Mouse (Mus musculus) adrenal gland, adult (tissue): ENCODE measurements around the gene Fgd5.
A peak's percentile ranks its signal among the peaks of the same experiment; 100 is the strongest.
"Not testable (repeated sequence)": the region's sequence is repeated elsewhere in the genome, so short reads cannot be mapped to it uniquely, and the experiment has no call there.

Source experiments
- DNase-seq, 2 experiments: peaks; one replicate each; pipeline ENCODE4 v3.0.0; 2022 to 2023; ENCODE audit warnings: low spot score in 1 of 2; ENCODE audit not compliant: inconsistent age in 2 of 2

Fgd5 gene

DNA sequence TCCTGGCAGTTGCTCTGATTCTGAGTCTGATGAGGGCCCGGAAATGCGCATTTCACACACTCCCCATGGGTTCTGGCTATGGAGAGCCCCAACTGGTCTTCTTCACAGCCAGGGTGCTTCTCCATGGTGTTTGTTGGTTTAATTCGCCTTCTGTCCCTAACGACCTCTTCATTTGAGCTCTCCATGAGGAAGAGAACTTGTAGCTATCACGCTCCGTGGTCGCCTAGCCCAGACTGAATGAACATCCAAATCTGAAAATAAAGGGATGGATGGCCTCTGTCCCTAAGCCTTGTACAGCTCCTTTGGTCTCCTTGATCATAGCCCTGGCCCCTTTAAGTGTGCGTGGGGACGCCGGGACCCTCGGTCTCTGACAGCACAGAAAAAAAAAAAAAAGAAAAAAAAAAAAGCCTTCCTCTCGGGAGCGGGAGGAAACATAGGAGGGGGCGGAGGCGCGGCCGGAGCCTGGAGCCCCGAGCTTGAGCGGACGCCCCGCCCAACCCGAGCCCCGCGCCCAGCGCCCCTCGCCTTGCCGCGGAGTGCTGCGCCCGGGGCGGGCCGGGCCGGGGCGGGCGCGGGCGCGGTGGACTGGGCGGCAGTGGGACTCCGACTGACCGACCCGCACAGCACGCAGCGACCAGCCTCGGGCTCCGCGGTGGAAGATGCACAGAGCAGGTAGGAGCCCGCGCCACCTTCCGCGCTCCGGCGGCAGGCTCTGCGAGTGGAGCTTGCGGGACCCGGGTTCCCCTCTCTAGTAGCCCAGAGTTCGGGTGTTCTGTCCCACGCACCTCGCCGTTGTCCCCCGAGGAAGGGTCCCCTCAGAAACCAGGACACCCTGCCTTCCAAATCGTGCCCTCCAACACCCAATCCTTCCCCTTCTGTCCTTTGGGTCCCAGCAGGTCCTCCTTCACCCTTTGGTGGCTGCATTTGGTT is at the start of gene Fgd5:
Gene Fgd5, plus strand, starts transcription at position 508 of the 930 bp plus-strand sequence.
- peak; percentile 31 to 53 for DNase-seq

DNA sequence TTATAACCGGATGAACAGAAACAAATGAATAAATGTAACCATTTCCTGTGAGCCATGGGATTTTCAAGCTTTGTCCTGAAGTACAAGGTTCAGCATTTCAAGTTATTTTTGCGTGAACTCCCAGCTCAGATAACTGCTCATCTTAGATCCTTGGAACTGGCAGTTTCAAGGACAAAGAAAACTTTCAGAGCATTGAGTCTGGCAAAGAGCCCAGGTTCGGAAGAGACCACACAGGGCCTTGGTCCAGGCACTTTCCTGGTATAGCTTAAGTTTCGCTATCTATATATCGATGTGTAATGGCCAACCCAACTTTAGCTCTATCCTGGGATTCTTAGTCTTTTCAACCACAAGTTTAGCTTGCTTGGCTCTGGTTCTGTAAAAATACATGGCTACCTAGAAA is 47.4 kb upstream of the Fgd5 start:
- DNase-seq: peak; percentile 60 to 86

DNA sequence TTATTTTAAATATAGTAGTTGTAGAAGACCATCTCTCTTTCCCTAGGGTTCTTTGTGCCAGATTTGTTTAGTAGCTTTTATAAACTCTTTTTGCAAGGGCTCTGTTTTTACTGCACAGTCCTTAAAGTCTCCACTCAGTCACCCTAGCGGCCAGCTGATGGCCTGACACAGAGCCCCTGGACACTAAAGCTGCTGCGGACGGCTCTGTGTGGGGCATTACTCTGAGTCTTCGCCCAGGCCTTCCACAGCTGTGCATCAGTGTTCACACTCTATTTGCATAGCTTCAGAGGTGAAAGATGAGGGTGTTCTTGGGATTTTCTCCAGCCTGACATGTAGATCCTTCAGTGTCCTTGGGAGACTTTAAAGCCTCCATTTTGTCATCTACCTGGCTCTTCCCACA is 40.2 kb upstream of the Fgd5 start:
- no peak for DNase-seq

DNA sequence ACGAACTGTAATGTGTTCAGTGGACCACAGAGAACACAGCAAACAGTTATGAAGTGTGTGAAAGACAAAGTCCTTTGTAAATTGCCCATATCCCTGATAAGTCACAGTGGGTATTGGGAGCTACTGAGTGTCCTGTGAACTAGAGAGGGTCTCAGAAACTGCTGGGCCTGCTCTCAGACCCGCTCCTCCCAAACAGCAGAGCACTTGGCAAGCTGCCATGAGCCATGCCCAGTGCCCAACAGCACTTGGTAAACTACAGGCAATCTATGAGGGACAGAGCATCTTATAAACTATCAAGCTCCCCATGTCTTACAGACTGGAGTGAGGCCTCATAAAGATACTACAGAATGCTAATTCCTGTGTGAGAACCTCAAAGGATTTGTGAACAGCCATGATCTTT is 30.3 kb upstream of the Fgd5 start:
- DNase-seq: no peak

DNA sequence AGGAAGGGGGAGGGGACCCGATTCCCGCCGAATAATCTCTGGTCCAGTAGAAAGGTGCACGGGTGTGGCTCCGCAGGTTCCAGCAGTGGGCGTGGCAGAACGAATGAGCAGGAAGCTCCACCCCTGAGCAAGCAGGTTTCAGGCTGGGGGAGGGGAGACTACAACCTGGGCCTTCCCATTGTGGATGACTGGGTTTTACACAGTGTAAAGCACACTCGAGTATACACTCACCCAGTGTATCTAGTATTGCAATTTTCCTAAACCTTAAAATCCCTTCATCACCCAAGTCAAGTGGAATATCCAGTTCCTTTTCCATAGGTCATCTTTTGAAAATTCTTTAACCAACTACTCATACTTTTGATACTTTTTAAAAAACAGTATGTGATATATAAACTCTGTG is 20.7 kb upstream of the Fgd5 start:
- DNase-seq: not testable (repeated sequence)

DNA sequence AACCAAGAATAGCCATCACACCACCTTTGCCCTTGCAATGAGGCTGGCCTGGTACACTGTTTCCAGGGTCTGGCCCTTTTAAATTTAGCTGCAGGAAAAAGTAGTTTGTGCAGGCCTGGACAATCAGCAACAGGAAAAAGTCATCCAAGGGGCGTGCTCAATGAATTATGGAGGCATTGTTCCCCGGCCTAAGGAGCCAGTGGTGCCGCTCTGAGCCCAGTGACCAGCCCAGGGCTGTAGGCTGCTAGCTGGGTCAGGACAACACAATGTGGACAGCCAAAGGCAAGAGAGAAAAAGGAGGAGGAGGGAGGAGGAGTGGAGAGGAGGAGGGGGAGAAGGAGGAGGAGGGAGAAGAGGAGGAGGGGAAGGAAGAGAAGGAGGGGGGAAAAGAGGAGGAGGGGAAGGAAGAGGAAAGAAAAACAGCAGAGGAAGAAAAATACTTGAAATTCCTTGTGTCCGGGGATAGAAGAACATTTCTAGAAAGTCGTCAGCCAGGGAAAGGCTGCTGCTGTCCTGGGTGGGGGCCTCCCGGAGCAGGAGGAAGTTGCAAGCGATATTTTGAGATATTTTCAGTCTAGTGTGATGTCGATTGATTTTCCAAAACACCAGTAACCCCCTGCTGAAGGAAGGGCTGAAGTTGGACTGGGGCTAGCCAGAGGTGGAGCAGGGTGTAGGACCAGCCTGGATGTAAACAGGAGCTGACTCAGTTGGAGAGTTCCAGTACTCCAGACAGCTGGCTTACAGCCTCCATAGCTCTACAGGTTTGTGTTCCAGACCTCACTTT is 18.5 kb upstream of the Fgd5 start:
- peak; percentile 51 to 69 for DNase-seq

DNA sequence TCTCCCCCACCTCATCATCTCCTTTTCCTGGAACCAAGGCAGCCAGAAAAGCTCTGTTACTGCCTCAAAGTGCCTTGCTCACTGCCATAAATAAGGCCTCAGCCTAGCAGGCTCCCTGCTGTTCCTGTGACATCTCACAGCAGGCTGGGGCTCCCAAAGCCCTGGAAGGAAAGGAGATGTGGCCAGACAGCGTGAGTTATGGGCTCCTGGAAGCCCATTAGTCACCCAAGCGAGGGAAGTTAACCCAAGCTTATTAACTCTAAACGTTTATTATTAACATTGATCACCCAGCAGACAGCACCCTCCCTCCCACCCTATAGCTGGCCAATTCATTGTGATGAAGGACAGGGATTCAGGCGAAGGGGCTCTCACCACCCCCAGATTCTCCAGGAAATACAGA is 15.2 kb upstream of the Fgd5 start:
- DNase-seq: no peak

DNA sequence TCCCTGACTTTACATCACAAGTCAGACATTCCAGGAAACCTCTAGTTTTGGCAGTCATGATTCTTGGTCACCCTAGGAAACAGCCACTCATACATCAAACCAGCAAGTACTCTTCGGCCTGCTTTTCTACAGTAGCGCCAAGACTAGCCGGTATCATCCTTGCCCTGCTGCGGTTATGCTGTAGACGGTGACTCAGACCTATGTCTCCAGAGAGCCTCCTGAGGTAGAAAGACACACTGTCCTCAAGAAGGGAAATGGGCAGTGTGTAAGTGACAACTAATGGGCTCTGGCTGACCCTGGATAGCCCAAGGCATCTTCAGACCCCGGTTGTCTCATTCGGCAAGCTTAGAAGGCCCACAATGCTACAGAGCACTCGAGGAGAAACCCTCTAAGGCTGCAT is 13.6 kb upstream of the Fgd5 start:
- no peak for DNase-seq

DNA sequence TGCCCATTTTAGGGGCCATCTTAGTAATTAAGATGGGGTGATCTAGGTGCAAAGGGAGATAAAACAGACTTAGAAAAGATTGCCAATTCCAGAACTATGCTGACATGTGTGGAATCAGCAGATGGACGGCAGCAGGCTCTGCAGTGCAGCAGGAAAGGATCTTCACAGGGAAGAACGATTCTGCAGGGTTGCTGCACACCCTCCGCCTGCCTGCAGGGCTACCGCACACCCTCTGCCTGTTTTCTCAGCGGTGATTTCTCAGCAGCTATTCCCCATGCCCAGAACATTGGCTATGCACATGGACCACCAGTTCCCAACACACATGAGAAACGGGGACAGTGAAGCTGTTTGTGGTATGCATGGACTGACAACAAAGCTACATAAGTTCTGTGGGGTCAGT is 12.7 kb upstream of the Fgd5 start:
- no peak for DNase-seq

DNA sequence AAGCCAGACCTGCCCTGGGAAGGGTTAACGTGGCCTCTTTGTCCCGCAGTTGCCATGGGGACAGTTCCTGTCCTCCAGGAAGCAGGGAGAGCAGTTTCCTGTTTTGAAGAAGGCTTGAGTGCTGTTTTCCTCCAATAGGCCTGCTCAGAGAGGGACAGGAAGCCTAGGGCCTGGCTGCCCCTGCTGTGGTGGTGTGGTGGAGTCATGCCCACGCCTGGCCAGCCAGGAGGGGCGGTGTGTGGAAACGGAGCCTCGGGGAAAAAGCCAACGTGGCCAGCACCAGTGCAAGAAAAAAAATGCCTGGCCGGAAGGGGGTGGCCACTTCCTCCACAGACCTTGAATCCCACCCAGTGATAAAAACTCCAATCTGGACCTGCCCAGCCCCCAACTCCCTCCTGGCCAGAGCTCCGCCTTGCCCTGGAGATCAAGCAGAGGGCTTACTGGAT is 6.5 kb upstream of the Fgd5 start:
- DNase-seq: peak; percentile 77 to 80

DNA sequence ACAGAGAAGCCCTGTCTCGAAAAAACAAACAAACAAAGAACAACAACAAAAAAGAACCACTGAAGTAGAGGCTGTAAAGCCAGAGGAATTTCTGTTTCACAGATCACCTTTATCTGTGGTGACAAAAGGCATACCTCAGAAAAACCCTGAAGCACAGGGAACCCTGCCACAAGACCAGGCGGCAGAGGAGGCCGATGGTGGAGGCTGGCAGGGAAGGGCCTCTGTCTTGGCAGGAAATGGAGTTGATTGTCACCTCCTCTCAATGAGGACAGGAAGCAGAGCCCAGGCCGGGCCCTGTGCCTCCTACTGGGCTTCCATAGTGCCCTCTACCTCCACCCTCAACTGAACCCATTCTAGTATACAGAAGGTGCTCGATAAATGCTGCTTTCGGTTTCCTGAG is 4.7 kb upstream of the Fgd5 start:
- DNase-seq: no peak

DNA sequence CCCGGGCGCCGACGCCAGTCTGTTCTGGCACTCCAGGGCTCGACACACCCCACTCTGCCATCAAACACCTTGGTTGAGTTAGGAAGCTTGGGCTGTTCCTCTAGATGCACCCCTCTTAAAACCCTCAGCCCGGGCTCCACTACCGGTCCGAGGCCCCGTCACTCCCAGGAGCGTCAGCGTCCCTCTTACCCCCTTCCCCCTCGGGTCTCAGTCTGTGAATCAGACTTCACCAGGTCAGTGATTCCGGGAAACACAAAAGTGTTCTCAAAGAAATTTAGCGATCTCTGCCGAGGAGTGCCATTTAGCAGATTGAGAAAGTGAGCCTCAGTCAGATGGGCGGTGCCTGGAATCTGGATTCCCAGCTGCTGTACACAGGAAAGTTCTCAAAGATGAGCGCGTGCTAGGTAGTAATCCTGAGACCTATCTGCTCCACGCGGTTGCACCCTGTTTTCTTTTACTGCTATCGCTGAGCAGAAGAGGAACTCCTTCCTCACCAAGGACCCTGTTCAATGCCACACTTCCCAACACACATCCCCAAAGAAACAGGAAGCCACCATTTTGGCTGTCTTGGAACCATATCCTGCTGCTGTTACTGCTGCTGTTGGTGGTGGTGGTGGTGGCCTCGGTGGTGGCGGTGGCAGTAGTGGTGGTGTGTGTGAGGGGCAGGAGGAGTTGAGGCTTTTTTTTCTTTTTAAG is 771 bp downstream of the Fgd5 start:
- DNase-seq: no peak

DNA sequence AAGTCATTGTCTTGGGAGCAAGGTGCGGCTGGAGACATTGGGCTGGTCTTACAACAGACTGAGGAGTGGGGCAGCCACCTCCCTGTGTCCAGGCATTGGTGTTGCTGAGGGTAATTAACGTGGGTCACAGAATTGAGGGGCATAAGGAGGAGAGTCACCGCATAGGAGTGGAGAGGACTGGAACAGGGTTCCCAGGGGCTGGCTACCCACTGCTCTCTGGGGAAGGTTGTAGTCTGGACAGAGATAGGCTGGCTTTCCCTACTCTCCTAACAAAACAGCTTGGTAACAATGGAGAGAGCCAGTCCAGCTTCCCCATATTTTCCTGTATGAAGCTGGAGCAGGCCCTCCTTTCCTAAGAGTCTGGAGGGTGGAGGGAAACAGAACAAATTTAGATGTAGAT is 1.3 kb downstream of the Fgd5 start:
- DNase-seq: no peak

DNA sequence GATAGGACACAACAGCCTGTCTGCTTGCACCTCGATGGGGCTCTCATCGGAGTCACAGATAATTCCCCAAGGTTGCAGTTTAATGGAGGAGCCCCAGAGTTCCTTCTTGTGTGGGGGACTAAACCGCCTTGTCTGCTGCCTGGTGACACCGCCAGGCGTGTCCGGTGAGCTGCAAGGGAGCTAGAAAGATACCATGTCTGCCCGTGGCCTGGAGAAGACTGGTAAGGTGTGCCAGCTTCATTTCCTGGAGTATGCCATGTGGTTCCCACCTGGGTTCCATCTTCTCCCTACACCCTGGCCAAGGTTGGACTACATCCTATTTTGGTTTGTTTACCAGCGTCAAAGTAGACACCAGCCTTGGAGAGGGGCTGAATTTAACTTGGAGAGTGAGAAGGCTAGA is 11.4 kb downstream of the Fgd5 start:
- no peak for DNase-seq

DNA sequence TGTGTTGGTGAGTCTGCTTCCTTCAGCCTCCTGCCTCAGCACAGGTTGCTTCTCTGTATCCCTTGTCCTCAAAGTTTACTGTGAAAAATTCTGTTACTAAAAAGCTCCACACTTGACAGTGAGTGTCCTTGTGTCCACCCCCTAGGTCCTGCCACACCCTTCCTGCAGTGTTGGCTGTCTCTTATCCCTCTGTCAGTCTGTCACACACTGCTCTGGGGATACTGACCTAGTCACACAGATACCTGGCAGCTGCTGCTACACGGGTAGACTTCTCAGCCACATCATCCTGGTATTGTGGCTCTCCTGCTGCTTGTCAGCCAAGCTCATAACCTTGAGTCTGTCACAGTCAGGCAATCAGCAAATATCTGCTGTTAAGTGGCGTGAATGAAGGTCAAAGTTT is 14.1 kb downstream of the Fgd5 start:
- DNase-seq: no peak

DNA sequence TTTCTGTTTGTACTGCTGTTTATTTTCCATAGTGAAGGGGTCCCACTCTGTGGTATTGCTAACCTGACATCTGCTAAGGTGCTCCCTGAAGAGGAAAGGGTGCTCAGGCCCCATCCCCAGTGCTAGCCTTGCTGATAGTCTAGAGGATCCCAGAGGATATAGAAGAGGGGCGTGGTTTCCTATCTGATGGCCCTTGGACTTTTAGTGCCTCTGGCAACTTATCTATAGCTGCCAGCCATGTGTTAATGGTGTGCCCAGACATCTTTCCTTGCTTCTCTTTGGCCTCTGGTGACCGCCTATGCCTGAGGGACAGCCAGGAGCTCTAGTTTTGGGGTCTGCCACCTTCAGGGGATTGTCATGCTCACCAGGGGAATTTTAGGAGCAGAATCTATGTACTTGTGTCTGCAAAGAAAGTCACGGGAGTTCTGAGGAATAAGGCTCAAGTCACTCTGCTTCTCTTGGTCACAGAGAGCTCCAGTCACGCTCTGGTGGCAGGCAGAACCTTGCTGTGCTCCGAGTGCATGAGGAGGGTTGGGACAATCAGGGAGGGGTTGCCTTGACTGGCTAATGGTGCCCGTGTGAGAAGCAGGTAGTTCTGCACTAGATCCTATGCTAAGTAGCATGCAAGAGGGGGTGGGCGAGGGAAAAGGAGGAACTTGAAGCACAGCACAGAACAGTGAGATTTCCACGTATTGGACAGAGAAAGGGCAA is 15.3 kb downstream of the Fgd5 start:
- no peak for DNase-seq

DNA sequence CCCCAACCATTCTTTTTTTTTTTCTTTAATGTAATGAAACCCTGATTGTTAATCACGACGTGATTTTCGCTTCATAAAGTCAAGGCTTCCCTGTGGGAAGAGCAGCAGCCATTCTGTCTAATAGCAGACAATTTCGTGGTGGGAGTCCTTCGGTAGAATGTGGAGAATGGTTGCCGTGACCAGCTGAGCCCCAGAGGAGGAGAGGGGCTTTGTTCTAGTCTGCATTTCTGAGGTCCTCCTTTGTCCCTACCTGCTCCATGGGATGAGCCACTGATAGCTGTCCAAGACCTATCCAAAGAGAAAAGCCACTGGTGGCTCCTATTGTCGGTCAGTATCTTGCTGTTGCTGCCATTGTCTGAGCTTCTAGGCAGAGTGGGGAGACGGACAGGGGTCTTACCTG is 17.4 kb downstream of the Fgd5 start:
- no peak for DNase-seq

DNA sequence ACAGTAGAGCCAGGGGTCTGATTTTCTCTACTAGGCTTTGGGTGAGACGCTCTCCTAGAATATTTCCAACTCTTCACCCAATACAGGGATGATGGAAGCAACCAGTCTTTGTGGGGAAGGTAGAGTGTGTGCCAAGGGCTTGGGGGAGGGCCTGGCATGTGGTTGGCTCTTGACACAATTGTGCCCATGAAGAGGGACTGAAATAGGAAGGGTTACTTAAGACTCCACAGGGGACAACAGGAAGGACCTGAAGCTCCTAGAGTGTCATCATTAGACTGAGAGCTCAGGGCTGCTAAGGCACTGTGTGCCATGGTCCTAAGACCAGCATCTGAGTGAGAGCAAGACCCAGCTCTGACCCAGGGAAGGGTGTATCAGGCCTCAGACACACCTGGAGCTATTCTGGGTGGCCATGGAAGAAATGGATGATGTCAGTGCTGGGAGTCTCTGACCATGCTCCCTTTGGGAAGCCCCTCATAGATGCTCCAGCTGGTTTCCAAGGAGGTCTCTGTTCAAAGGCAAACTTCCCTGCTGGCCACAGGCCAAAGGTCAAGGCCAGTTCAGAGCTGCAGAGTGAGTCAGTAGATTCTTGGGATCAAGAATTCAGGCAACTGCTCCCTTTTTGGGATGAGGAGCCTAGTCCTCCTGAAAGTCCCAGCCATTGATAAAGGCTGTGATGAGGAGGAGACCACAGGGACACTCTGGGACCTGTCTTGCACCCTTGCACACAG is 24.0 kb downstream of the Fgd5 start:
- DNase-seq: peak in 1 of 2 experiments; percentile 46

DNA sequence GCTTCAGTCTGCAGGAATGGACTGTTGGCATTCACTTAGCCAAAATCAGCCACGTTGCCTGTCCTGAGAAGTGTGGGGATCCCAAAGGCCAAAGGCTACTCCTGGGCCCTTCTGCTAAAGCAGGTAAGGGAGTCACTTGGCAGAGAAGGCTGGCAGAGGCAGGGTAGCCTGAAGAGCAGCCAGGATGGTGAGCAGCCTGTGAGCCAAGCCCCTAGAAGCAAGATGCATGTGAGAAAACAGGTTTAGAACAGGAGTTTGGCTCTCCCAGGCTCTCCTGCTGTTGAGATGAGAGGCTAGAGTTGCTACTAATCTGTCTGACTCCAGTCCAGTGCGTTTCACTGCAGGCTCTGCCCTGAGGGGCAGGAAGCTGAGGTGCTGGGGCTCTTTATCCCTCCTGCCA is 25.0 kb downstream of the Fgd5 start:
- DNase-seq: no peak

DNA sequence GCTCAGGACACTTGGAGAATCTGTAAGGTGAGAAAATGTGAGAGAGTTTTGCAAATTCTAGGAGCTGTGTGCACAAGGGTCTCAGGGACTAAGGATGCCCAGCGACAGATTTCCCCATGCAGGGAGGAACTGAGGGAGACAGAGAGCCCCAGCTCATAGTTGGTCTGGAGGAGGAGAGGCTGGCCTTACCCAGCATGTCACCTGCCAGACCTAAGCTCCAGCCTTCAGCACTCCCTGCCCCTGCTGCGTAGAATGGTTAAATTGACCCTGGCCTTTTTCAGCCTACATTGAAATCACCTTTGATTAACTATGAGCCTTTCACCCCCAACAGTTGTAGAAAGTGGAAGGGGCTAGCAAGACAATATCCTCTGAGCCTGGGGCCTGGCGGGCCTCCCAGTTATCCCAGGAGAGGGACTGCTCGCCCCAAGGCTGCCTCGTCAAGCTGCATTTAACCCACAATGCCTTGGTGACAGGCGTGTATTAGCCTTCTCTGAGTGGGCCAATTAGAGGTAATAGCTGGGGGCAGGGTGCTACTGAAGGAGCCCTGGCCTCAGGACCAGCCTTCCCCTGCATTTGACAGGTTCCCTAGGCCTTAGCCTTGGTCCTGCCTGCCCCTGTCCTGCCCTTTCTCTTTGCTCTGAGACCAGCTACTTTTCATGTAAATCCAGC is 25.6 kb downstream of the Fgd5 start:
- DNase-seq: no peak
